Mouse (Mus musculus): ENCODE measurements at regions not wholly inside any gene's neighbourhood (a gene's known extent, or its start where the extent isn't known, plus 50 kb on each side); places are given as distances from the start of the nearest gene placed in this dataset.
A peak's percentile ranks its signal among the peaks of the same experiment; 100 is the strongest.

- ATAC-seq, result no peak
Measured at GRCm38 (mm10) chr6:143287322-143287721, 120.3 kb downstream of the Etnk1 start.

- no peak for ATAC-seq
Measured at GRCm38 (mm10) chr6:143288491-143289130, 121.6 kb downstream of the Etnk1 start.

- no peak for ATAC-seq
Measured at GRCm38 (mm10) chr6:143293648-143294047, 126.6 kb downstream of the Etnk1 start.

- ATAC-seq, result no peak
Measured at GRCm38 (mm10) chr6:143298391-143298790, 131.4 kb downstream of the Etnk1 start.

- no peak for ATAC-seq
Measured at GRCm38 (mm10) chr6:143301414-143301813, 134.4 kb downstream of the Etnk1 start.

GRCm38 (mm10) chr6:143307327-143307726 is 140.3 kb downstream of the Etnk1 start:
- no peak for ATAC-seq

- no peak for ATAC-seq
Measured at GRCm38 (mm10) chr6:143315859-143316258, 148.8 kb downstream of the Etnk1 start.

GRCm38 (mm10) chr6:143320426-143320825 is 153.4 kb downstream of the Etnk1 start:
- no peak for ATAC-seq

- ATAC-seq, result no peak
Measured at GRCm38 (mm10) chr6:143324636-143325035, 157.6 kb downstream of the Etnk1 start.

- peak; percentile 81 for ATAC-seq
Measured at GRCm38 (mm10) chr6:143326956-143327722, 160.1 kb downstream of the Etnk1 start.

- ATAC-seq, result no peak
Measured at GRCm38 (mm10) chr6:143327788-143328187, 160.8 kb downstream of the Etnk1 start.

GRCm38 (mm10) chr6:143328202-143328601 is 161.2 kb downstream of the Etnk1 start:
- ATAC-seq, result no peak

GRCm38 (mm10) chr6:143329096-143329495 is 162.1 kb downstream of the Etnk1 start:
- no peak for ATAC-seq

GRCm38 (mm10) chr6:143333493-143333892 is 166.5 kb downstream of the Etnk1 start:
- ATAC-seq, result no peak

GRCm38 (mm10) chr6:143336574-143336973 is 169.6 kb downstream of the Etnk1 start:
- ATAC-seq, result no peak

- ATAC-seq, result no peak
Measured at GRCm38 (mm10) chr6:143349000-143349399, 182.0 kb downstream of the Etnk1 start.

- ATAC-seq, result no peak
Measured at GRCm38 (mm10) chr6:143359320-143360032, 192.5 kb downstream of the Etnk1 start.

GRCm38 (mm10) chr6:143361149-143361725 is 194.2 kb downstream of the Etnk1 start:
- peak; percentile 58 for ATAC-seq

- peak; percentile 48 for ATAC-seq
Measured at GRCm38 (mm10) chr6:143361963-143362362, 194.9 kb downstream of the Etnk1 start.

GRCm38 (mm10) chr6:143365840-143366239 is 198.8 kb downstream of the Etnk1 start:
- ATAC-seq, result no peak

- ATAC-seq, result no peak
Measured at GRCm38 (mm10) chr6:143367804-143368203, 200.8 kb downstream of the Etnk1 start.

- no peak for ATAC-seq
Measured at GRCm38 (mm10) chr6:143368646-143369045, 201.6 kb downstream of the Etnk1 start.

GRCm38 (mm10) chr6:143372487-143372886 is 205.5 kb downstream of the Etnk1 start:
- no peak for ATAC-seq
